17 mouse cellular contexts compared by ENCODE assay signal in the genomic region with DNA sequence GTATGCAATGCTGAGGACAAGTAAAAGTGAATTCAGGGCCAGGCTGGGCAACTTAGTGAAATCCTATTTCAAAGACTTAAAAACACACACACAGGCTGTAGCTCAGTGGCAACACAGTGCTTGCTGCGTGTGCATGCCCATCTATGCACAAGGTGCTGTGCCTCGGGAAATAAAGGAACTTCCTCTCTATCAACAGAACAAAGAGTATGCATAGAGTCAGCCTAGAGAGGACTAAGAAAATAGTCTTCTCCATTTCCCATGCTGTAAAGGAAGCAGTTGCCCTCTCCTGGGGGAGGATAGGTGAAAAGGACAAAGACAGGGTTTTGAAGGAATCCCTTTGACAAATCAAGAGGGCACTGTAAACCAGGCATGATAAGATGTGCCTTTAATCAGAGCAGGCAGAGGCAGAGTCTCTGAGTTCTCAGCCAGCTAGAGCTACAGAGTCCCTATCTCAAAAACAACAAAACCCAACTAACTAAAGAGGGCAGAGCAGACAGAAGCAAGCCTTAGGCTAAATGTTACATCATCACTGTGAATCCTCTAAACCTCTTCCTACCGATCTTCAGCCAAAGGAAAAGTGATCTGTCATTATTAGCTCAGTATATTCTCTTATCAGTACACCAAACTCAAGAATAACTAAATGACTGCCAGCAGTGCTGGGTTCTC. TPM values are rescaled to one million over a fixed set of nuclear protein-coding genes. Genes with fewer than 3 reads are reported as not detected.
DNase-seq lines count a peak whose midpoint lies in the region; ATAC-seq and TF ChIP-seq lines count a peak whose summit lies in the region.
"Had no signal": no experiment of that assay in that cellular context is flagged by ENCODE, and none has a peak within 500 bp of the region (broad histone marks: within the 10 kb centered on the region; RNA-seq: fewer than 3 reads in every experiment).

No protein-coding gene starts in this region.

- TF ChIP-seq EP300 in stomach, postnatal 0 days (optimal IDR thresholded peaks at IDR 0.05) = no peak
- no peak for TF ChIP-seq EP300 in lung, postnatal 0 days (IDR thresholded peaks at IDR 0.05)

- H3K27me3 ChIP-seq in heart, embryonic 16.5 days (ENCODE audit: control insufficient read depth, insufficient read depth, low read length) = no peaks in the 10 kb centered on the region
- H3K27me3 ChIP-seq in stomach, postnatal 0 days (ENCODE audit: control insufficient read depth, insufficient read depth, low read length) = no peaks in the 10 kb centered on the region
- no peaks in the 10 kb centered on the region for H3K27me3 ChIP-seq in intestine, embryonic 15.5 days (replicated peaks)
- no peaks in the 10 kb centered on the region for H3K27me3 ChIP-seq in lung, postnatal 0 days (replicated peaks; ENCODE audit: insufficient read depth, low read length)
- H3K27me3 ChIP-seq: liver, embryonic 15.5 days had no signal

- H3K9me3 ChIP-seq in heart, embryonic 16.5 days (replicated peaks; ENCODE audit: control insufficient read depth, low read length) = no peaks in the 10 kb centered on the region
- no peaks in the 10 kb centered on the region for H3K9me3 ChIP-seq in stomach, postnatal 0 days (ENCODE audit: control insufficient read depth, low read length)
- no peaks in the 10 kb centered on the region for H3K9me3 ChIP-seq in intestine, embryonic 15.5 days
- no peaks in the 10 kb centered on the region for H3K9me3 ChIP-seq in lung, postnatal 0 days (ENCODE audit: low read length)
- H3K9me3 ChIP-seq: liver, embryonic 15.5 days had no signal

- peaks cover 46% of the 10 kb centered on the region for H3K4me1 ChIP-seq in heart, embryonic 16.5 days (ENCODE audit: control insufficient read depth, insufficient read depth, low read length)
- peaks cover 6% of the 10 kb centered on the region; the same call in 1 of the 2 replicates for H3K4me1 ChIP-seq in stomach, postnatal 0 days (replicated peaks; ENCODE audit: control insufficient read depth, insufficient read depth)
- H3K4me1 ChIP-seq in intestine, embryonic 15.5 days (replicated peaks) = peaks cover 12% of the 10 kb centered on the region; the same call in 1 of the 2 replicates
- peaks cover 19% of the 10 kb centered on the region for H3K4me1 ChIP-seq in lung, postnatal 0 days (ENCODE audit: insufficient read depth, low read depth, low read length)

- 16% methylated on average over 3 of the region's 3 CpGs for WGBS in heart, embryonic 16.5 days
- 26% methylated on average over 3 of the region's 3 CpGs for WGBS in stomach, postnatal 0 days
- WGBS in intestine, embryonic 15.5 days = 39% methylated on average over 3 of the region's 3 CpGs
- WGBS in lung, postnatal 0 days = 17% methylated on average over 3 of the region's 3 CpGs

- 0 out of 2 replicates have a peak overlapping the region, but pooled peaks have one; percentile 9 for H3K9ac ChIP-seq in heart, embryonic 16.5 days (ENCODE audit: low read length)
- H3K9ac ChIP-seq in stomach, postnatal 0 days (ENCODE audit: low read length) = no peak overlapping the region
- H3K9ac ChIP-seq in intestine, embryonic 15.5 days = no peak overlapping the region
- H3K9ac ChIP-seq in lung, postnatal 0 days (replicated peaks; ENCODE audit: low read depth) = no peak overlapping the region
- H3K9ac ChIP-seq: liver, embryonic 15.5 days had no signal

- H3K36me3 ChIP-seq in heart, embryonic 16.5 days (ENCODE audit: control insufficient read depth, insufficient read depth) = no peaks in the 10 kb centered on the region
- no peaks in the 10 kb centered on the region for H3K36me3 ChIP-seq in stomach, postnatal 0 days (ENCODE audit: control insufficient read depth, insufficient read depth, low read length)
- H3K36me3 ChIP-seq in intestine, embryonic 15.5 days = no peaks in the 10 kb centered on the region
- H3K36me3 ChIP-seq in lung, postnatal 0 days (ENCODE audit: insufficient read depth, low read length) = no peaks in the 10 kb centered on the region
- H3K36me3 ChIP-seq: liver, embryonic 15.5 days had no signal

- H3K4me3 ChIP-seq in heart, embryonic 16.5 days (ENCODE audit: low read length) = no peak overlapping the region
- H3K4me3 ChIP-seq in stomach, postnatal 0 days (ENCODE audit: low read depth, low read length) = no peak overlapping the region
- no peak overlapping the region for H3K4me3 ChIP-seq in intestine, embryonic 15.5 days (replicated peaks)
- H3K4me3 ChIP-seq in lung, postnatal 0 days (ENCODE audit: low read depth, low read length) = no peak overlapping the region
- H3K4me3 ChIP-seq: erythroblast, embryonic 14.5 days; liver, embryonic 15.5 days had no signal

- peak overlapping the region; percentile 43 for H3K27ac ChIP-seq in heart, embryonic 16.5 days (ENCODE audit: low read length)
- H3K27ac ChIP-seq in stomach, postnatal 0 days (replicated peaks) = no peak overlapping the region
- no peak overlapping the region for H3K27ac ChIP-seq in intestine, embryonic 15.5 days
- no peak overlapping the region for H3K27ac ChIP-seq in lung, postnatal 0 days (ENCODE audit: low read length)
- H3K27ac ChIP-seq: hindbrain, postnatal 0 days; liver, embryonic 15.5 days had no signal

- TF ChIP-seq CTCF in stomach, postnatal 0 days (IDR thresholded peaks at IDR 0.05; ENCODE audit: low read depth) = no peak
- TF ChIP-seq CTCF in lung, postnatal 0 days (IDR thresholded peaks at IDR 0.05) = no peak

- no peak for ATAC-seq in heart, embryonic 16.5 days (replicated peaks; ENCODE audit: extremely low read depth, insufficient read depth, low FRiP score)
- peak; percentile 70 for ATAC-seq in megakaryocyte progenitor cell, adult 5-6 weeks (replicated peaks; ENCODE audit: poor library complexity)
- ATAC-seq in stomach, postnatal 0 days (ENCODE audit: low FRiP score, low TSS enrichment) = no peak
- ATAC-seq in intestine, embryonic 15.5 days = no peak
- no peak for ATAC-seq in lung, postnatal 0 days
- ATAC-seq: hindbrain, postnatal 0 days had no signal

- no peak overlapping the region for H3K4me2 ChIP-seq in heart, embryonic 16.5 days (ENCODE audit: low read depth, low read length)
- H3K4me2 ChIP-seq in stomach, postnatal 0 days (replicated peaks; ENCODE audit: low read depth) = no peak overlapping the region
- no peak overlapping the region for H3K4me2 ChIP-seq in intestine, embryonic 15.5 days (replicated peaks)
- H3K4me2 ChIP-seq in lung, postnatal 0 days (replicated peaks; ENCODE audit: low read depth, low read length) = no peak overlapping the region
- H3K4me2 ChIP-seq: liver, embryonic 15.5 days had no signal

- DNase-seq in heart, adult 18-20 months = no peak
- DNase-seq in A20 (ENCODE audit: low read depth, low spot score) (peak; percentile 45), R1 (ENCODE audit: low read depth, low spot score) (peak; percentile 65)
- no peak for DNase-seq in stomach, postnatal 0 days (ENCODE audit: low spot score)
- DNase-seq in lung, postnatal 0 days (ENCODE audit: low spot score) = no peak
- DNase-seq: cerebellum, postnatal 25 days; gastrocnemius, postnatal 14 days; kidney, postnatal 14 days; layer of hippocampus, postnatal 36 days; midbrain, embryonic 14.5 days; right cerebral cortex, postnatal 4 days had no signal

RNA-seq across cellular contexts. Expression of a gene that starts 9.9 kb away (rescaled TPM):
- polyA plus RNA-seq in heart, embryonic 16.5 days (2015; fragmentation: Nextera tagmentation; extraction: Ambion mirVana) = 2.2 and 2.5 TPM in 2 replicates
- total RNA-seq in heart, adult 18-20 months (2021) = 1 to 10 TPM; 3.9 to 4.7 TPM
- total RNA-seq in megakaryocyte progenitor cell, adult 5-6 weeks (2015) = 0.17 TPM in 1 of 2 replicates, not detected in the other
- 0.42 TPM in 1 of 2 replicates, not detected in the other for total RNA-seq in megakaryocyte progenitor cell, adult 5-6 weeks (2017)
- 6.9 and 8.5 TPM in 2 replicates for polyA plus RNA-seq in stomach, postnatal 0 days (2015; fragmentation: Nextera tagmentation; extraction: Ambion mirVana)
- polyA plus RNA-seq in intestine, embryonic 15.5 days (2015; fragmentation: Nextera tagmentation; extraction: Ambion mirVana) = 2.9 and 3.7 TPM in 2 replicates
- 8.5 and 9.5 TPM in 2 replicates for polyA plus RNA-seq in lung, postnatal 0 days (2015; fragmentation: Nextera tagmentation; extraction: Ambion mirVana)
- total RNA-seq: hindbrain, postnatal 0 days had no signal

RNA-seq across cellular contexts. Expression of a gene that starts 10.2 kb away (rescaled TPM):
- 30.0 and 30.1 TPM in 2 replicates for polyA plus RNA-seq in heart, embryonic 16.5 days (2015; fragmentation: Nextera tagmentation; extraction: Ambion mirVana)
- 10 to 100 TPM; 13.4 to 14.1 TPM for total RNA-seq in heart, adult 18-20 months (2021)
- 15.6 and 17.4 TPM in 2 replicates for total RNA-seq in megakaryocyte progenitor cell, adult 5-6 weeks (2015)
- total RNA-seq in megakaryocyte progenitor cell, adult 5-6 weeks (2017) = 17.4 and 19.9 TPM in 2 replicates
- polyA plus RNA-seq in stomach, postnatal 0 days (2015; fragmentation: Nextera tagmentation; extraction: Ambion mirVana) = 36.3 and 41.0 TPM in 2 replicates
- polyA plus RNA-seq in intestine, embryonic 15.5 days (2015; fragmentation: Nextera tagmentation; extraction: Ambion mirVana) = 31.2 and 36.1 TPM in 2 replicates
- 43.3 and 50.3 TPM in 2 replicates for polyA plus RNA-seq in lung, postnatal 0 days (2015; fragmentation: Nextera tagmentation; extraction: Ambion mirVana)

Comparison
In these comparisons a context has a peak if more than half of its experiments do, and no peak if none do; other contexts are left out.
1. DNase-seq: peak in A20 (single experiment) and R1 (single experiment); none in heart, adult 18-20 months (0 of 2), stomach, postnatal 0 days (single experiment) and lung, postnatal 0 days (single experiment).